Mouse (Mus musculus) intestine, postnatal 0 days (tissue): ENCODE results near the gene Pla2g2c. TPM values are rescaled to one million over a fixed set of nuclear protein-coding genes. Genes with fewer than 3 reads are reported as not detected.
A peak's percentile ranks its signal among the peaks of the same experiment; 100 is the strongest.

ENCODE experiments used
- ATAC-seq: fragments of 200-750 bp; cut with Nextera tagmentation; 2 replicates; pipeline ENCODE4 v1.8.0; 2017; ENCODE audit warnings: mild to moderate bottlenecking, moderate TSS enrichment, moderate library complexity
- H3K27ac ChIP-seq: fragments of 300-500 bp; sonication (generic); 2 replicates; pipeline ENCODE4 v1.5.1; 2014; ENCODE audit warnings: mild to moderate bottlenecking, low read depth, low read length, moderate library complexity
- H3K27me3 ChIP-seq: fragments of 300-500 bp; sonication (generic); replicated peaks from 2 replicates; pipeline ENCODE4 v1.6.1; 2014; ENCODE audit warnings: low read length, mixed read lengths; ENCODE audit not compliant: control insufficient read depth, insufficient read depth
- H3K36me3 ChIP-seq: fragments of 300-500 bp; sonication (generic); 2 replicates; pipeline ENCODE4 v1.6.1; 2014; ENCODE audit warnings: mild to moderate bottlenecking, moderate library complexity; ENCODE audit not compliant: control insufficient read depth, insufficient read depth
- H3K4me1 ChIP-seq: fragments of 300-500 bp; sonication (generic); replicated peaks from 2 replicates; pipeline ENCODE4 v1.6.1; 2014; ENCODE audit warnings: antibody characterized with exemption, low read length, mixed read lengths; ENCODE audit not compliant: control insufficient read depth, insufficient read depth
- H3K4me2 ChIP-seq: fragments of 300-500 bp; sonication (generic); replicated peaks from 2 replicates; pipeline ENCODE4 v1.6.1; 2014; ENCODE audit warnings: low read depth, mild to moderate bottlenecking, moderate library complexity
- H3K4me3 ChIP-seq: fragments of 300-500 bp; sonication (generic); 2 replicates; pipeline ENCODE4 v1.5.1; 2014; ENCODE audit warnings: low read depth, low read length
- H3K9ac ChIP-seq: fragments of 300-500 bp; sonication (generic); 2 replicates; pipeline ENCODE4 v1.6.1; 2014; ENCODE audit warnings: mild to moderate bottlenecking, low read depth, low read length
- H3K9me3 ChIP-seq: fragments of 300-500 bp; sonication (generic); 2 replicates; pipeline ENCODE4 v1.6.1; 2016; ENCODE audit warnings: mixed run types; ENCODE audit not compliant: control insufficient read depth
- CTCF ChIP-seq: sonication (generic); IDR thresholded peaks from 2 replicates; pipeline ENCODE4 v1.5.1; 2016; ENCODE audit warnings: low read depth, mild to moderate bottlenecking, control low read depth, antibody characterized with exemption, moderate library complexity
- WGBS: fragments of 180-500 bp; shearing (Covaris S2); extraction: QIAGEN DNeasy Blood & Tissue Kit; methylation state at CpG from one replicate; pipeline ENCODE4 v1.1.7; 2014; 5-methylcytosine and 5-hydroxymethylcytosine counted together
- polyA plus RNA-seq: library from polyadenylated mRNA; unstranded; fragments of >200 nt; fragmentation: Nextera tagmentation; extraction: Ambion mirVana; gene quantifications from 2 replicates; pipeline ENCODE4 v1.2.1, GENCODE M21; 2015

The Pla2g2c gene
- polyA plus RNA-seq, 1 experiment from 2014 or later, result 0.09 TPM

DNA sequence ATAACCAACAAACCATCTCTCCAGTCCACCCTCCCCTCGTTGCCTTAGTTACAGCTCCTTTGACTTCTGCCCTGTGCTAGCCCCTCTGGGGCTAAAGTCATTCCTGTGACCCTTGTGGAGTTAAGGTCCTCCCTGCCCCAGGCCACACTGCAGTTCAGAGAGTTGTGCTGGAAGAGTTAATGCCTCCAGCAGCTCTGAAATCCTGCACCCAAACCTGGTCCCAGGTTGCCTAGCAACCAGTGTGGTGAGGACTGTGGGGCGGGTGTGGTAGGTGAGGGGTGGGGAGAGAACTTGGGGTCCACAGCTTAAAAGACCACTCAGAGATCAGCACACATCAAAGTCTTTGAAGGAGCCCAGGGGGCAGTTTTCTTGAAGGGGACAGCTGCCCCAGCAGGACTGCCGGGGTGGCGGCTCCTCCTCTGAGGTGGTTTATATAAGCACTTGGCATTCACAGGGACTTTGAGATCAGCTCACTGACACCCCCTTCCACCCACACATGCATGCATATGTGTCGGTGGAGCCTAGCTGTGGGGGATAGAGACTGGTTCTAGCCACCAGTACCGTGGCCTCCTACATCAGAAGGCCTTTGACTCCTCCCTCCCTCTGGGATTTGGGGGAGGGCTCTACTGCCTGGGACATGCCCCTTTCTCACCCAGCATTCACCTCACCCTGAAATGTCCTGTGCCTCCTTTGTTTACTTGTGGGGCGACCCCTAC is 14.7 kb downstream of the Pla2g2c start:
- TF ChIP-seq CTCF, result no peak
- ATAC-seq, result no peak

DNA sequence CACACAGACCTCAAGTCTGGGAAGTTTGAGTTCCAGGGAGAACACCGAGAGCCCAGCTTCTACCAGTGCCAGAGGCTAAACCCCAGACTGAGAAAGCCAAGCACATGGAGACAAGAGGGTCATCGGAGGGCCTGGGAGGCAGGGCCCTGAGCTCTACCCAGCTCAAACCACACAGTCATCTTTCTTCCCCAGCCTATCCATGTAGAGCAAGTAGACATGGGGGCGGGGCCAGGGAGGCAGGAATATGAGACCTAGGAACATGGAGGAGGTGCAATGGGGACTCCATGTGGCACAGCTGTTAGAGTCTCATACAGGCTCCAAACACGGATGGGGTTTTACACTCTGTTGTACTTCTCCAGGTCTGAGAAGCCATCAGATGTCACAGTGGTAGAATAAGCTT is 21.3 kb downstream of the Pla2g2c start:
- TF ChIP-seq CTCF, result no peak
- no peaks in the 10 kb centered on the region for H3K9me3 ChIP-seq
- H3K36me3 ChIP-seq, result no peaks in the 10 kb centered on the region
- no peaks in the 10 kb centered on the region for H3K27me3 ChIP-seq
- no peak overlapping the region for H3K27ac ChIP-seq
- H3K4me1 ChIP-seq, result no peaks in the 10 kb centered on the region
- H3K4me3 ChIP-seq, result no peak overlapping the region
- 55% methylated on average over 4 of the region's 4 CpGs for WGBS
- H3K4me2 ChIP-seq, result no peak overlapping the region
- no peak for ATAC-seq
- no peak overlapping the region for H3K9ac ChIP-seq

More for the DNA sequence above, 14.7 kb downstream of the Pla2g2c start:
- H3K4me2 ChIP-seq, result no peak overlapping the region
- no peaks in the 10 kb centered on the region for H3K36me3 ChIP-seq
- no peak overlapping the region for H3K9ac ChIP-seq
- no peaks in the 10 kb centered on the region for H3K9me3 ChIP-seq
- H3K27me3 ChIP-seq, result no peaks in the 10 kb centered on the region
- H3K27ac ChIP-seq, result no peak overlapping the region
- 39% methylated on average over 7 of the region's 7 CpGs for WGBS
- no peak overlapping the region for H3K4me3 ChIP-seq
- no peaks in the 10 kb centered on the region for H3K4me1 ChIP-seq

- WGBS, result 89% methylated on average over 9 of the region's 9 CpGs
- no peak for TF ChIP-seq CTCF
Measured at GRCm38 (mm10) chr4:138746866-138747265, 22.3 kb downstream of the Pla2g2c start.

GRCm38 (mm10) chr4:138747851-138748250 is 23.3 kb downstream of the Pla2g2c start:
- WGBS, result 47% methylated on average over 10 of the region's 10 CpGs
- H3K4me2 ChIP-seq, result no peak overlapping the region
- H3K4me1 ChIP-seq, result no peaks in the 10 kb centered on the region
- no peaks in the 10 kb centered on the region for H3K36me3 ChIP-seq
- H3K27ac ChIP-seq, result no peak overlapping the region
- no peak overlapping the region for H3K4me3 ChIP-seq
- peak; percentile 58; the same call in 1 of the 2 replicates for ATAC-seq
- H3K9ac ChIP-seq, result no peak overlapping the region
- H3K9me3 ChIP-seq, result no peaks in the 10 kb centered on the region
- peak; percentile 36 for TF ChIP-seq CTCF
- H3K27me3 ChIP-seq, result no peaks in the 10 kb centered on the region

More at GRCm38 (mm10) chr4:138746866-138747265, 22.3 kb downstream of the Pla2g2c start:
- H3K27ac ChIP-seq, result no peak overlapping the region
- no peak overlapping the region for H3K4me2 ChIP-seq
- no peak overlapping the region for H3K9ac ChIP-seq
- no peaks in the 10 kb centered on the region for H3K4me1 ChIP-seq
- ATAC-seq, result no peak
- H3K36me3 ChIP-seq, result no peaks in the 10 kb centered on the region
- H3K4me3 ChIP-seq, result no peak overlapping the region
- H3K9me3 ChIP-seq, result no peaks in the 10 kb centered on the region
- no peaks in the 10 kb centered on the region for H3K27me3 ChIP-seq

- no peak overlapping the region for H3K4me3 ChIP-seq
- H3K27ac ChIP-seq, result no peak overlapping the region
- TF ChIP-seq CTCF, result peak; percentile 84
- H3K36me3 ChIP-seq, result no peaks in the 10 kb centered on the region
- H3K27me3 ChIP-seq, result no peaks in the 10 kb centered on the region
- no peaks in the 10 kb centered on the region for H3K4me1 ChIP-seq
- peak; percentile 20; the same call in 1 of the 2 replicates for ATAC-seq
- no peak overlapping the region for H3K9ac ChIP-seq
- H3K4me2 ChIP-seq, result no peak overlapping the region
- no peaks in the 10 kb centered on the region for H3K9me3 ChIP-seq
- 52% methylated on average over 8 of the region's 8 CpGs for WGBS
Measured at GRCm38 (mm10) chr4:138748369-138749072, 23.9 kb downstream of the Pla2g2c start.

GRCm38 (mm10) chr4:138752603-138753002 is 28.0 kb downstream of the Pla2g2c start:
- no peak for ATAC-seq
- Histone ChIP-seq H3K9ac (no peak overlapping the region), H3K4me1 (0 out of 2 replicates have a peak, but pooled peaks cover 3% of the 10 kb centered on the region), H3K27me3 (no peaks in the 10 kb centered on the region), H3K36me3 (no peaks in the 10 kb centered on the region), H3K9me3 (no peaks in the 10 kb centered on the region), H3K27ac (no peak overlapping the region), H3K4me2 (no peak overlapping the region), H3K4me3 (no peak overlapping the region)
- 0 out of 2 replicates have a peak, but pooled peaks have one; percentile 5 for TF ChIP-seq CTCF
- 94% methylated on average over 6 of the region's 6 CpGs for WGBS
